Mouse (Mus musculus) lung, embryonic 14.5 days (tissue): ENCODE results near the gene Wfdc5. TPM values are rescaled to one million over a fixed set of nuclear protein-coding genes. Genes with fewer than 3 reads are reported as not detected.

ENCODE experiments used
- ATAC-seq: fragments of 200-750 bp; cut with Nextera tagmentation; 2 replicates; pipeline ENCODE4 v1.8.0; 2017; ENCODE audit warnings: mild to moderate bottlenecking, moderate TSS enrichment, moderate library complexity; ENCODE audit not compliant: insufficient read depth
- DNase-seq: peaks from one replicate; pipeline ENCODE4 v3.0.0-alpha.2; 2015
- H3K27ac ChIP-seq: fragments of 300-500 bp; sonication (generic); 2 replicates; pipeline ENCODE4 v1.5.1; 2014; ENCODE audit warnings: low read depth, mild to moderate bottlenecking, moderate library complexity
- H3K27me3 ChIP-seq: fragments of 300-500 bp; sonication (generic); 2 replicates; pipeline ENCODE4 v1.6.1; 2014; ENCODE audit warnings: low read length, control low read depth; ENCODE audit not compliant: insufficient read depth
- H3K36me3 ChIP-seq: fragments of 300-500 bp; sonication (generic); 2 replicates; pipeline ENCODE4 v1.6.1; 2014; ENCODE audit warnings: control low read depth; ENCODE audit not compliant: insufficient read depth
- H3K4me1 ChIP-seq: fragments of 300-500 bp; sonication (generic); 2 replicates; pipeline ENCODE4 v1.6.1; 2014; ENCODE audit warnings: antibody characterized with exemption, control low read depth; ENCODE audit not compliant: insufficient read depth
- H3K4me2 ChIP-seq: fragments of 300-500 bp; sonication (generic); 2 replicates; pipeline ENCODE4 v1.6.1; 2014; ENCODE audit warnings: mild to moderate bottlenecking
- H3K4me3 ChIP-seq: fragments of 300-500 bp; sonication (generic); 2 replicates; pipeline ENCODE4 v1.5.1; 2014; ENCODE audit warnings: low read depth, low read length
- H3K9ac ChIP-seq: fragments of 300-500 bp; sonication (generic); 2 replicates; pipeline ENCODE4 v1.6.1; 2014
- H3K9me3 ChIP-seq: fragments of 300-500 bp; sonication (generic); 2 replicates; pipeline ENCODE4 v1.6.1; 2016; ENCODE audit warnings: low read depth, low read length, control low read depth
- CTCF ChIP-seq: IDR thresholded peaks from 2 replicates; pipeline ENCODE4 v1.5.1; 2016; ENCODE audit warnings: antibody characterized with exemption, low read depth
- WGBS: fragments of 180-500 bp; shearing (Covaris S2); extraction: QIAGEN DNeasy Blood & Tissue Kit; methylation state at CpG from one replicate; pipeline ENCODE4 v1.1.7; 2014; 5-methylcytosine and 5-hydroxymethylcytosine counted together
- polyA plus RNA-seq: library from polyadenylated mRNA; unstranded; fragments of >200 nt; fragmentation: Nextera tagmentation; extraction: Ambion mirVana; gene quantifications from 2 replicates; pipeline ENCODE4 v1.2.1, GENCODE M21; 2014

Wfdc5 gene
- polyA plus RNA-seq, 1 experiment from 2014 or later: not detected

GRCm38 (mm10) chr2:164158838-164159237, 23.7 kb downstream of the Wfdc5 start:
- H3K4me2 ChIP-seq: no peak overlapping the region
- no peak for TF ChIP-seq CTCF
- H3K27ac ChIP-seq: no peak overlapping the region
- no peaks in the 10 kb centered on the region for H3K27me3 ChIP-seq
- no peak for DNase-seq
- H3K4me3 ChIP-seq: no peak overlapping the region
- 86% methylated on average over 2 of the region's 2 CpGs for WGBS
- H3K9ac ChIP-seq: no peak overlapping the region
- no peaks in the 10 kb centered on the region for H3K4me1 ChIP-seq
- peaks cover 3% of the 10 kb centered on the region; the same call in 1 of the 2 replicates for H3K36me3 ChIP-seq
- H3K9me3 ChIP-seq: no peaks in the 10 kb centered on the region
- no peak for ATAC-seq

DNA sequence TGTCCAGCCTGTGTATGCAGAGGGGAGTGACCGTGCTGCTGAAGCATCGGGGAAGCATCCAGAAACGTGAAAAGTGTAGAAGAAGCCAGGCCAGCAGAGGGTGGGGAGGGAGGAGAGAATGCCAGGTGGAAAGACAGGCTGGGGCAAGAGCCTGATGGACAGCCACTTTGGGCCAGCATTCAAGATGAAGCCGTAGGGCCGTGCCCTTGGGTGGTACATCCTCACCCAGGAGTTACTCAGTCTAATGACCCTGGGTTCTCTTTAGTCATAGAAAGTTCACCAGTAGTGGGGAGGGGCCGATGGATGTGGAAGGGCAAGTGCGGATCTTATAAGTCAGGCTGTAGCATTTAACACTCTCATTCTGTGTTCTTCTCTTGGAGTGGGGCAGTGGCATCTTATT, 26.4 kb downstream of the Wfdc5 start:
- Histone ChIP-seq H3K27me3 (no peaks in the 10 kb centered on the region), H3K27ac (no peak overlapping the region), H3K9me3 (no peaks in the 10 kb centered on the region), H3K4me2 (no peak overlapping the region), H3K4me3 (no peak overlapping the region), H3K4me1 (no peaks in the 10 kb centered on the region), H3K36me3 (peaks cover 22% of the 10 kb centered on the region), H3K9ac (no peak overlapping the region)
- 86% methylated on average over 7 of the region's 7 CpGs for WGBS
- no peak for TF ChIP-seq CTCF
- no peak for DNase-seq
- ATAC-seq: no peak

DNA sequence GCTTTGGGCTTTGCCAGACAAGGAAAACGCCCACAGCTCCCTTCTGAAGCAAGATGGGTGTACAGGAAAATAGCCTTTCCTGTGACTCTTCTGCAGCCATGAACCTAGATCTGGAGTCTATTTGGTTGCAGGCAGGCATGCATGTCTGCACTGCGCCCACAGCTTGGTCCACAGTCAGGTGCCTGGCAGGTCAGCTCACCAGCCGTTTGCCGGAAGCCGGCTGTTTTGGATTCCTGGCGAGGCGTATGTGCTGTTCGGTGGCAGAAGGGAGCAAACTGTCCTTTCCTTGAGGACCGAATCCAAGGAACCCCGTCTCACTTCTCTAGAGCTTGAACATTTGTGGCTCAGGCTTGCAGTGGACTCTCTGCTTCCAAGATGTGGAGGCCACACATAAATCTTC, 28.5 kb downstream of the Wfdc5 start:
- H3K4me3 ChIP-seq: no peak overlapping the region
- no peak overlapping the region for H3K4me2 ChIP-seq
- H3K27me3 ChIP-seq: no peaks in the 10 kb centered on the region
- no peak for DNase-seq
- no peak overlapping the region for H3K9ac ChIP-seq
- H3K27ac ChIP-seq: no peak overlapping the region
- TF ChIP-seq CTCF: no peak
- 92% methylated on average over 10 of the region's 10 CpGs for WGBS
- H3K9me3 ChIP-seq: no peaks in the 10 kb centered on the region
- no peaks in the 10 kb centered on the region for H3K4me1 ChIP-seq
- no peak for ATAC-seq
- peaks cover 22% of the 10 kb centered on the region for H3K36me3 ChIP-seq

- WGBS: 82% methylated on average over 11 of the region's 11 CpGs
Measured at GRCm38 (mm10) chr2:164152341-164152740, 30.2 kb downstream of the Wfdc5 start.

GRCm38 (mm10) chr2:164150086-164150760, 32.3 kb downstream of the Wfdc5 start:
- ATAC-seq (no peak), DNase-seq (peak; percentile 11)
- H3K4me1 ChIP-seq: no peaks in the 10 kb centered on the region
- 39% methylated on average over 14 of the region's 14 CpGs for WGBS
- peaks cover 22% of the 10 kb centered on the region for H3K36me3 ChIP-seq
- no peaks in the 10 kb centered on the region for H3K27me3 ChIP-seq
- no peak overlapping the region for H3K4me3 ChIP-seq
- no peak for TF ChIP-seq CTCF
- no peaks in the 10 kb centered on the region for H3K9me3 ChIP-seq
- H3K4me2 ChIP-seq: no peak overlapping the region
- no peak overlapping the region; the same call in 1 of the 2 replicates for H3K27ac ChIP-seq
- no peak overlapping the region for H3K9ac ChIP-seq

More at GRCm38 (mm10) chr2:164152341-164152740, 30.2 kb downstream of the Wfdc5 start:
- no peaks in the 10 kb centered on the region for H3K4me1 ChIP-seq
- H3K27me3 ChIP-seq: no peaks in the 10 kb centered on the region
- no peak overlapping the region for H3K4me3 ChIP-seq
- DNase-seq (no peak), ATAC-seq (no peak)
- H3K4me2 ChIP-seq: no peak overlapping the region
- TF ChIP-seq CTCF: no peak
- H3K9ac ChIP-seq: no peak overlapping the region
- H3K36me3 ChIP-seq: peaks cover 22% of the 10 kb centered on the region
- H3K9me3 ChIP-seq: no peaks in the 10 kb centered on the region
- H3K27ac ChIP-seq: no peak overlapping the region

- no peak overlapping the region for H3K27ac ChIP-seq
- ATAC-seq (no peak), DNase-seq (no peak)
- no peak overlapping the region for H3K9ac ChIP-seq
- no peak for TF ChIP-seq CTCF
- 0 out of 2 replicates have a peak, but pooled peaks cover under 1% of the 10 kb centered on the region for H3K36me3 ChIP-seq
- no peaks in the 10 kb centered on the region for H3K4me1 ChIP-seq
- no peak overlapping the region for H3K4me2 ChIP-seq
- WGBS: 93% methylated on average over 12 of the region's 12 CpGs
- H3K27me3 ChIP-seq: no peaks in the 10 kb centered on the region
- H3K4me3 ChIP-seq: no peak overlapping the region
- H3K9me3 ChIP-seq: no peaks in the 10 kb centered on the region
Measured at GRCm38 (mm10) chr2:164146556-164146955, 36.0 kb downstream of the Wfdc5 start.

DNA sequence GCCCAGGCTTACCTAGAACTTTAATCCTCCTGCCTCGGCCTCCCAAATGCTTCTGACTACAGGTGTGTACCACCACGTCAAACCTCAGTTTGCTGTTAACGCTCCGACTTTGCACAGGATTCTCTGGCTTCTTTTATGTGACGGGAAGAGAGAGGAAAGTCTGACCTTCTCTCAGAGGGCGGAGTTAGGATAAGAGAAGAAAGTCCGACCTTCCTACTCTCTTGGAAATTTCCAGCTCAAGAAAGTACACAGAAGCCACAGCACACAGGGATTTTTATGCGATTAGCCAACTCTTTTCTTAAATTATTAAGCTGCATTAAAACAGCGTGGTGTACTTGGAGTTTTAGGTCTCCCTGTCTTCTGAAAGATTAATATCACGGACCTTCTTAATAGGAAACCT, 38.0 kb downstream of the Wfdc5 start:
- Histone ChIP-seq H3K9me3 (no peaks in the 10 kb centered on the region), H3K9ac (no peak overlapping the region), H3K27me3 (no peaks in the 10 kb centered on the region), H3K27ac (no peak overlapping the region), H3K4me1 (no peaks in the 10 kb centered on the region), H3K4me2 (no peak overlapping the region), H3K4me3 (no peak overlapping the region), H3K36me3 (no peaks in the 10 kb centered on the region)
- 77% methylated on average over 10 of the region's 10 CpGs for WGBS
- TF ChIP-seq CTCF: no peak
- ATAC-seq (no peak), DNase-seq (no peak)
